Mouse (Mus musculus) retina, adult 2 months (tissue): ENCODE measurements around the gene Mms22l.
"Not testable (repeated sequence)": the region's sequence is repeated elsewhere in the genome, so short reads cannot be mapped to it uniquely, and the experiment has no call there.

ENCODE experiments used
- DNase-seq: peaks from one replicate; pipeline ENCODE4 v3.0.0-alpha.2; 2012; ENCODE audit warnings: low read depth, low spot score

Gene Mms22l

DNA sequence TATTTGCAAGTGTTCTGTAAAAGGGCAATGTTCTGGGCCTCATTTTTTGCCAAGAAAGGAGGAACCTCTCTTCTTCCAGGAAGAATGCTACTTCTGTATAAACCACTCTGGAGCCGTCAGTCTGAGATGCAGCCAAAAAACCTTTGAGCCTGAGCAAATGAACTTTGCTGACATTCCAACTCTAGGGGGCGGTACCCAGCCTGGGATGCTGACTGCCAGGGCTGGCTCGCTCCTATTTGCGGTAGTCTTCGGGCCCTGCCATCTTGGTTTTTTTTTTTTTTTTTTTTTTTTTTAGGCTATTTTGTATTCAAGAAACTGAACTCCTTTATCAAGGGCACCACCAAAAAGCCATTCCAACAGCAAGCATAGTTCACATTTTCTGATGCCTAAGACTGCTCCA is 124.2 kb downstream of the Mms22l start:
- DNase-seq, result no peak

GRCm38 (mm10) chr4:24621422-24622187 is 125.4 kb downstream of the Mms22l start:
- DNase-seq, result no peak

DNA sequence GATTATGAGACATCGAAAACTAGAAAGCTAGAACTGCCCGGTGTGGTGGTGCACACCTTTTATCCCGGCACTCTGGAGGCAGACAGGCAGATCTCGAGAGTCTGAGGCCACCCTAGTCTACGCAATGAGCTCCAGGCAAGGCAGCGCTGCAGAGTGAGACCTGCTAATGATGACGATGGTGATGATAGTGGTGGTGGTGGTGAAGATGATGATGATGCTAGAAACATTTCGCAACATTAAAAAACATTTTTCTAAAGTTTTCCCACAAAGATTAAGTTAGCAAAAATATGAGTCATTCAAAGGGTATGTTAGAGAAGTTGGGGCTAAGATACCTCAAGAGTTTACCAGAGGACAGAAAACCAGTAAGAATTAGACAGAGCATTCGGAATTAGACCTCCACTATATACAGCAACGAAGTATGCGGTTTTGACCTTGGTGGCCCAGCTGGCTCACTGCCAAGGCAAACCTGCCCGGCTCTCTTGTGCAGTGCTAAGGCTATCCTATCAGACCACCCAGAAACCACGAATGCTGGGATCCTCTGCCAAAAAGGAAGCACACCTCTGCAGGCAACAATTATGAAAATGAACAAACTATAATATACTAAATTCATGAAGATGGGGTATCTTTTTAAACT is 129.8 kb downstream of the Mms22l start:
- DNase-seq, result no peak

DNA sequence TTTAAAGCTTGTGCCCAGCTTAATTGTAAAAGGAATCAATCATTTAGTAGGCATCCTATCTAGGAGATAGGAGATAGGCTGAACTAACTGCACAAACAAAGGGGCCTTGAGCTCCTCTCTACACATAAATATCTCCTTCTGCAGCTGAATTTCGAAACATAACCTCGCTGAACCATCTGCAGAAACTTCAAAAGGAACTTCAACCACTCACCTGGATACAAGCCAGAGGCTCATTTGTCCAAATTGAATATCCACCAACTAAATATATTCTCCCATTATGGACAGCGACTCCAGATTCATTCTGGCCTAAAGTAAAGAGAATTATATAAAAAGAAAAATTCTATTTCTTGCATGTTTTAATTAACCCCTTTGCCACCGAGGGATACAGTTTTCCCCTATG is 130.4 kb downstream of the Mms22l start:
- no peak for DNase-seq

GRCm38 (mm10) chr4:24627871-24628270 is 131.6 kb downstream of the Mms22l start:
- no peak for DNase-seq

DNA sequence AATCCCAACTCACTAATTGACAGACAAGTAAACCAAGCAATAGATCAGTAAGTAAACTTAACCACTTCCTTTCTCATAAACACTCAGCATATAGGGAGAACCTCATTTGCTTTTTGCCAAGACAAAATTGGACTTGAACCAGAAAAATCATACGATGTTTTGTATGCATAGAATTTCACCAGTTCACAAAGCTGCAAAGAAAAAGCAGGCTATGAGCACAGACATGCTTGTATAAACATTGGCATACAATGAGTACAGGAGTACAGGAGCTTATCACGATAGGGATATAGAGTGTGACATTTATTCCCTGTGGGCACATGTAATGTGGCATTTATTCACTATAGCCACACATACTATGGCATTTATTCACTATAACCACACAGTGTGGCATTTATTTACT is 134.2 kb downstream of the Mms22l start:
- DNase-seq, result no peak

DNA sequence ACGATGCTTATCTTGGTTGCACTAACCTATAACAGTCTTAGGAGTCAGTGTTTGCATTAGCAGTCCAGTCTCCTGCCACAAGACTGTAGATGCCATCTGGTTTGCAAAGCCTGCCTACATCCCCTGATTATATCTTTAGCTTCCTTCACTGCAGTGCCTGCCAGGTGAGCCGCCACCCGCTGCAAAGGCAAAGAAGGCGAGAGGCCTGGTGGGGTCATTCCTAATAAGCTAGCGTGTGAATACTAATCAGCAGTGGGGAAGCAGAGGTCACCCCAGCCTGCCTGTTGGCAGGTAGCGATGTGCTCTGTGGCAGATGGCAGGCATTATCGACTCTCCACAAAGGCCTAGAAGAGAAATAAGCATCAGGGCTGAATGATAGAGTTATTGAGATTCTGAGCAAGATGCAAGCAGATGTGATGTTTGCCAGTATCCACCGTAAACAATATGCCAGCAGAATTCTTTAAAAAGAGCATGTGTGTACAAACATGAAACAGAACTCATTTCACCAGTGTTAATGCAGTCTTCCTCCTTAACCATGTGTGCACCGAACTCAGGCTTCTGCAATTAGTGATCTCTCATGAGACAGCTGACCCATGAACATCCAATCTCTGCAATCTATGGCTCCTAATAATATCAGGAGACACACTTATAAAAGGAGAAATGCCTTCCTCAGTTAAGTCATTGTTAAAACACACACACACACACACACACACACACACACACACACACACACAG is 135.1 kb downstream of the Mms22l start:
- DNase-seq, result no peak

DNA sequence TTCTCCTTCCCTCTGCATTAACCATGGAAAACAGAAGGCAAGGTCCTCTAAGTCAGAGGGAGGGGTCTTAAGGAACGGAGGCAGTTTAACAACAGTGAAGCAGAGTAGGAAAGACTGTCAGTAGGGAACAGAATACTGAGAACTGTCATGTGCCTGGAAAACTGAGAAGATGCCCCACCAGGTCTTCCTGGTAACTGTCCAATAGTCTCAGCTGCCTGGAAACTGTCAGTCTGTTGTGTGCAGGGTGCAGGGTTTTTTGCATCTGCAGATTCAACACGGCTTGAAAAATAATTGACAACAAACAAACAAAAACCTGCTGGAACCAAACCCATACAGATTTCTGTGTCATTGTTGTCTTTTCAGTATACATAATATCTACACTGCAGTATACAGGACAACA is 146.1 kb downstream of the Mms22l start:
- no peak for DNase-seq

DNA sequence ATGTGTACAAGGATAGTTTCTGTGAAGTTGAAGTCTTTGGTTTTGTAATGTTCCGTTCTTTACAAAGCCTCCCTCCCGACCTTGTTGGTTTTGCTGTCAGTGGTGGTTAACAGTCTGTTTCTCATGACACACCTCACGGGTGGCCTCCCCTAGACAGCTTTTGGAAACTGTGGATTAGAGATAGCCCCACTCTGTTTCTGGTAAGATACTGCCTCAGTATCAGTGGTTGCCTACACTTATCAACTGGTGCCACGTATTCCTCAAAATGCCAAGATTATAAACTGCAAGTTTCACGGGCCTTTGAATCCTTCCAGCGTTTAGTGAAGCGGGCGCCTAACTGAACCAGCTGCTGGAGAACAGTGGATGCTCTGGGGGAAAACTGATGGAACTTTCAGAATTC is 148.5 kb downstream of the Mms22l start:
- DNase-seq, result not testable (repeated sequence)
